Mouse (Mus musculus): Measurements from ENCODE around the gene Lrch3. TPM values are rescaled to one million over a fixed set of nuclear protein-coding genes. Genes with fewer than 3 reads are reported as not detected.
"Not testable (repeated sequence)": the region's sequence is repeated elsewhere in the genome, so short reads cannot be mapped to it uniquely, and the experiment has no call there.

Gene Lrch3
- total and polyA plus RNA-seq, 3 experiments: 9.9 to 77.1 (median 33.1) TPM

DNA sequence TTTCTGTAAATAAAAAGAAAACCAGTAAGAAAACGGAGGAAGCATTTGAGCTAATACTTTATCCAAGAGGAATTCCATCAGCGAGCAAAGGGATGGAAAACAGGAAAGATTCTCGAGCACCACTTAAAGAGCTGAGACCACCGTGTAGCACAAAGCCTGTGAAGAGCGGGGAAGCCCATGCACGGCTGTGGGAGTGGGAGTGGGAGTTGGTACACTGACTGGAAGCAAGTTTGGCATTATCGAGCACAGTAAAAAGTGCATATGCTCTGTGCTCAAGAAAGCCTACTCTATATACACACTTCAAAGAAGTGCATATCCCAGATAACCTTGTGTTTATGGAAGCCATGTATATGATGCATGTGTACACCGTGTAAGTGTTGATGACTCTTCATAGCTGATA, 13.1 kb downstream of the Lrch3 start:
- peaks cover 2% of the 10 kb centered on the region; the same call in 1 of the 2 replicates for H3K4me1 ChIP-seq (ENCODE audit: insufficient read depth, low read depth, low read length)
- no peak for TF ChIP-seq CTCF (IDR thresholded peaks at IDR 0.05; ENCODE audit: low read depth, low read length)
- no peak for TF ChIP-seq POLR2AphosphoS5 (IDR thresholded peaks at IDR 0.05; ENCODE audit: insufficient replicate concordance, low read depth, low read length)
- TF ChIP-seq GATA2 (IDR thresholded peaks at IDR 0.05; ENCODE audit: borderline replicate concordance, low read depth, low read length): no peak
- no peak for TF ChIP-seq GATA1 (IDR thresholded peaks at IDR 0.05; ENCODE audit: borderline replicate concordance, low read length)
- TF ChIP-seq TAL1 (conservative IDR thresholded peaks at IDR 0.05; ENCODE audit: low read depth, low read length): no peak
- DNase-seq (ENCODE audit: low spot score) (no peak), ATAC-seq (ENCODE audit: extremely low read depth, insufficient number of reproducible peaks, low FRiP score, poor library complexity, severe bottlenecking) (no peak)
- no peaks in the 10 kb centered on the region for H3K9me3 ChIP-seq (replicated peaks)
- H3K27me3 ChIP-seq (ENCODE audit: insufficient read depth, low read length): no peaks in the 10 kb centered on the region
- H3K4me3 ChIP-seq (ENCODE audit: low read depth, low read length): no peak overlapping the region
- peaks cover 40% of the 10 kb centered on the region for H3K36me3 ChIP-seq (replicated peaks)

DNA sequence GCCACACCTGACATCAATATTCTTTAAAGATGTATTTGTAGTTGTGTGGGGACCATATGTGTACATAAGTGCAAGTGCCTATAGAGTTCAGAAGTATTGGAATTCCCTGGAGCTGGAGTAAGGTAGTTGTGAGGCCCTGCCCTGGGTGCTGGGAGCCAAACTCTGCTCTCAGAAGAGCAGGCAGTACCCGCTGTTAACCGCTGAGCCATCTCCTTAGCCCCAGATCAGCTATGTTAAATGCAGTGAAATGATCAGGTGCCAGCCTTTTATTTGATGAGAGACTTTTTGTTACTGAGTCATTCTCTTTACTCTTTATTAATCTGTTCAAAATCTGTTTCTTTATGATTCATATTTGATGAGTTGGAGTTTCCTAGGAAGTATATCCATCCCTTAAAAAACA, 16.0 kb downstream of the Lrch3 start:
- DNase-seq (ENCODE audit: low spot score) (no peak), ATAC-seq (ENCODE audit: extremely low read depth, insufficient number of reproducible peaks, low FRiP score, poor library complexity, severe bottlenecking) (no peak)
- Histone ChIP-seq H3K4me3 (ENCODE audit: low read depth, low read length) (no peak overlapping the region), H3K36me3 (replicated peaks) (peaks cover 42% of the 10 kb centered on the region), H3K27me3 (ENCODE audit: insufficient read depth, low read length) (no peaks in the 10 kb centered on the region), H3K4me1 (ENCODE audit: insufficient read depth, low read depth, low read length) (peaks cover 7% of the 10 kb centered on the region), H3K9me3 (replicated peaks) (no peaks in the 10 kb centered on the region)
- TF ChIP-seq POLR2AphosphoS5 (IDR thresholded peaks at IDR 0.05; ENCODE audit: insufficient replicate concordance, low read depth, low read length) (no peak), TAL1 (conservative IDR thresholded peaks at IDR 0.05; ENCODE audit: low read depth, low read length) (no peak), CTCF (IDR thresholded peaks at IDR 0.05; ENCODE audit: low read depth, low read length) (no peak), GATA2 (IDR thresholded peaks at IDR 0.05; ENCODE audit: borderline replicate concordance, low read depth, low read length) (no peak), GATA1 (IDR thresholded peaks at IDR 0.05; ENCODE audit: borderline replicate concordance, low read length) (no peak)

DNA sequence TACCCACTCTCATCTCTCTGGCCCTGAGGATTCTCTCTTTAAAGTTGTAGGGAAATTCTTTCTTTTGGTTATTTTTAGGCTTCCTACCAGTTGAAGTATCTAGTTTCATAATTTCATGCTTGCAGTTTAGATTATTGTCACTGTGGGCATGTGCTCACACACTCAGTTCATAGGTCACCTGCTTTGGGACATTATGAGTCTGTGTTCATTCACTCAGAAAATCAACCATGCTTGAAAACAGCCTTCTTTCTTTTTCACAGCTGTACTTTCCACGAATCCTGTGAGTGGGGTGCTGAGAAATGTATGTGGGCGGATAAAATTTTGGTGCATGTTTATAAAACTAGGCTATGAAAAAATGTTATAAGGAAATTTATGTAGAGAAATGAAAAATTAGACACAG, 20.6 kb downstream of the Lrch3 start:
- Histone ChIP-seq H3K4me1 (ENCODE audit: insufficient read depth, low read depth, low read length) (peaks cover 12% of the 10 kb centered on the region), H3K9me3 (replicated peaks) (no peaks in the 10 kb centered on the region)

GRCm38 (mm10) chr16:32935088-32935487, 21.2 kb downstream of the Lrch3 start:
- Histone ChIP-seq H3K4me1 (ENCODE audit: insufficient read depth, low read depth, low read length) (peaks cover 13% of the 10 kb centered on the region), H3K36me3 (replicated peaks) (peaks cover 26% of the 10 kb centered on the region), H3K9me3 (replicated peaks) (no peaks in the 10 kb centered on the region), H3K27me3 (ENCODE audit: insufficient read depth, low read length) (no peaks in the 10 kb centered on the region), H3K4me3 (ENCODE audit: low read depth, low read length) (no peak overlapping the region)
- no peak for TF ChIP-seq GATA1 (IDR thresholded peaks at IDR 0.05; ENCODE audit: borderline replicate concordance, low read length)
- no peak for TF ChIP-seq TAL1 (conservative IDR thresholded peaks at IDR 0.05; ENCODE audit: low read depth, low read length)
- TF ChIP-seq POLR2AphosphoS5 (IDR thresholded peaks at IDR 0.05; ENCODE audit: insufficient replicate concordance, low read depth, low read length): no peak
- TF ChIP-seq CTCF (IDR thresholded peaks at IDR 0.05; ENCODE audit: low read depth, low read length): no peak
- TF ChIP-seq GATA2 (IDR thresholded peaks at IDR 0.05; ENCODE audit: borderline replicate concordance, low read depth, low read length): no peak
- DNase-seq (ENCODE audit: low spot score) (no peak), ATAC-seq (ENCODE audit: extremely low read depth, insufficient number of reproducible peaks, low FRiP score, poor library complexity, severe bottlenecking) (no peak)

More for the DNA sequence above, 20.6 kb downstream of the Lrch3 start:
- no peak overlapping the region for H3K4me3 ChIP-seq (ENCODE audit: low read depth, low read length)
- H3K36me3 ChIP-seq (replicated peaks): peaks cover 29% of the 10 kb centered on the region
- no peak for ATAC-seq (ENCODE audit: extremely low read depth, insufficient number of reproducible peaks, low FRiP score, poor library complexity, severe bottlenecking)
- H3K27me3 ChIP-seq (ENCODE audit: insufficient read depth, low read length): no peaks in the 10 kb centered on the region
- DNase-seq (ENCODE audit: low spot score): no peak
- TF ChIP-seq POLR2AphosphoS5 (IDR thresholded peaks at IDR 0.05; ENCODE audit: insufficient replicate concordance, low read depth, low read length) (no peak), GATA1 (IDR thresholded peaks at IDR 0.05; ENCODE audit: borderline replicate concordance, low read length) (no peak), CTCF (IDR thresholded peaks at IDR 0.05; ENCODE audit: low read depth, low read length) (no peak), GATA2 (IDR thresholded peaks at IDR 0.05; ENCODE audit: borderline replicate concordance, low read depth, low read length) (no peak), TAL1 (conservative IDR thresholded peaks at IDR 0.05; ENCODE audit: low read depth, low read length) (no peak)

- Histone ChIP-seq H3K36me3 (replicated peaks) (peaks cover 20% of the 10 kb centered on the region), H3K4me1 (ENCODE audit: insufficient read depth, low read depth, low read length) (peaks cover 13% of the 10 kb centered on the region), H3K4me3 (ENCODE audit: low read depth, low read length) (no peak overlapping the region), H3K9me3 (replicated peaks) (peaks cover 5% of the 10 kb centered on the region; the same call in 1 of the 2 replicates), H3K27me3 (ENCODE audit: insufficient read depth, low read length) (no peaks in the 10 kb centered on the region)
- ATAC-seq (ENCODE audit: extremely low read depth, insufficient number of reproducible peaks, low FRiP score, poor library complexity, severe bottlenecking): no peak
- no peak for DNase-seq (ENCODE audit: low spot score)
- no peak for TF ChIP-seq TAL1 (conservative IDR thresholded peaks at IDR 0.05; ENCODE audit: low read depth, low read length)
Measured at GRCm38 (mm10) chr16:32937358-32937757, 23.5 kb downstream of the Lrch3 start.

- Histone ChIP-seq H3K4me1 (ENCODE audit: insufficient read depth, low read depth, low read length) (peaks cover 12% of the 10 kb centered on the region), H3K36me3 (replicated peaks) (peaks cover 14% of the 10 kb centered on the region)
- not testable (repeated sequence) for ATAC-seq (ENCODE audit: extremely low read depth, insufficient number of reproducible peaks, low FRiP score, poor library complexity, severe bottlenecking); H3K9me3 ChIP-seq (replicated peaks); DNase-seq (ENCODE audit: low spot score); H3K4me3 ChIP-seq (ENCODE audit: low read depth, low read length); H3K27me3 ChIP-seq (ENCODE audit: insufficient read depth, low read length)
Measured at GRCm38 (mm10) chr16:32939301-32939700, 25.4 kb downstream of the Lrch3 start.

- peaks cover 14% of the 10 kb centered on the region for H3K36me3 ChIP-seq (replicated peaks)
- DNase-seq (ENCODE audit: low spot score); ATAC-seq (ENCODE audit: extremely low read depth, insufficient number of reproducible peaks, low FRiP score, poor library complexity, severe bottlenecking): not testable (repeated sequence)
Measured at GRCm38 (mm10) chr16:32939716-32940115, 25.8 kb downstream of the Lrch3 start.

DNA sequence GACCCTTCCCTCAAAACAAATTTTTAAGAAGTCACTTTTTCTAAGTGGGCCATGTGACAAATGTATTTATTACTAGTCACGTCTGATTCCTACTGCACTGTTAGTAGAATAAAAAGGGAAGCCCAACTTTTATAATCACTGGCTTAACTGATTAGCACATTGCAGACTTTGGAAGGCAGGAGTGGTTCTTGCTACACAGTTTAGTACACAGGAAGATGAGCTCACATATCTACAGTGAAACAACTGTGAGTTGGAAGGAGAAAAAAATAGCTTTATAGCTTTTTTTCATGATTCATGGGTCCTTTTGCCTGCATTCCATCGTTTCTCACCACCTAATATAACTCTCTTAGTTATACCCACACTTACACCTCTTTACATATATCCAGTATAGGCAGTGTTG, 27.3 kb downstream of the Lrch3 start:
- DNase-seq (ENCODE audit: low spot score); H3K9me3 ChIP-seq (replicated peaks); H3K27me3 ChIP-seq (ENCODE audit: insufficient read depth, low read length); H3K4me1 ChIP-seq (ENCODE audit: insufficient read depth, low read depth, low read length); H3K4me3 ChIP-seq (ENCODE audit: low read depth, low read length); ATAC-seq (ENCODE audit: extremely low read depth, insufficient number of reproducible peaks, low FRiP score, poor library complexity, severe bottlenecking): not testable (repeated sequence)
- peaks cover 11% of the 10 kb centered on the region for H3K36me3 ChIP-seq (replicated peaks)

More at GRCm38 (mm10) chr16:32939716-32940115, 25.8 kb downstream of the Lrch3 start:
- not testable (repeated sequence) for H3K4me3 ChIP-seq (ENCODE audit: low read depth, low read length); H3K4me1 ChIP-seq (ENCODE audit: insufficient read depth, low read depth, low read length); H3K27me3 ChIP-seq (ENCODE audit: insufficient read depth, low read length); H3K9me3 ChIP-seq (replicated peaks)
